Mouse (Mus musculus) common myeloid progenitor, adult 5-6 weeks (primary cell): ENCODE measurements around the gene Clstn2. TPM values are rescaled to one million over a fixed set of nuclear protein-coding genes. Genes with fewer than 3 reads are reported as not detected.

Experiments
- ATAC-seq: replicated peaks from 2 replicates; pipeline ENCODE4 v1.8.0; 2016; ENCODE audit warnings: low read depth, mild to moderate bottlenecking, moderate TSS enrichment, inconsistent platforms; ENCODE audit not compliant: poor library complexity, severe bottlenecking
- total RNA-seq: library from RNA; stranded (forward); fragments of 200-1000, 187-1606 nt; gene quantifications from 2 replicates; pipeline ENCODE4 v1.2.3, GENCODE M21; 2017

The Clstn2 gene
- total RNA-seq, 1 experiment from 2014 or later: not detected

- no peak for ATAC-seq
Measured at GRCm38 (mm10) chr9:97512282-97512850, 520.6 kb downstream of the Clstn2 start.

- no peak for ATAC-seq
Measured at GRCm38 (mm10) chr9:97501416-97501815, 531.6 kb downstream of the Clstn2 start.

- no peak for ATAC-seq
Measured at GRCm38 (mm10) chr9:97495056-97495455, 537.9 kb downstream of the Clstn2 start.

GRCm38 (mm10) chr9:97491626-97492025 is 541.4 kb downstream of the Clstn2 start:
- no peak for ATAC-seq

GRCm38 (mm10) chr9:97490591-97491176 is 542.3 kb downstream of the Clstn2 start:
- no peak for ATAC-seq

GRCm38 (mm10) chr9:97486826-97487225 is 546.2 kb downstream of the Clstn2 start:
- no peak for ATAC-seq

GRCm38 (mm10) chr9:97481187-97481586 is 551.8 kb downstream of the Clstn2 start:
- ATAC-seq: no peak

GRCm38 (mm10) chr9:97476961-97477360 is 556.0 kb downstream of the Clstn2 start:
- no peak for ATAC-seq

GRCm38 (mm10) chr9:97476456-97476855 is 556.5 kb downstream of the Clstn2 start:
- no peak for ATAC-seq

GRCm38 (mm10) chr9:97474896-97475295 is 558.1 kb downstream of the Clstn2 start:
- no peak for ATAC-seq

GRCm38 (mm10) chr9:97471014-97471591 is 561.9 kb downstream of the Clstn2 start:
- no peak for ATAC-seq

- ATAC-seq: no peak
Measured at GRCm38 (mm10) chr9:97460452-97460851, 572.5 kb downstream of the Clstn2 start.

GRCm38 (mm10) chr9:97459745-97460144 is 573.2 kb downstream of the Clstn2 start:
- ATAC-seq: no peak

- ATAC-seq: no peak
Measured at GRCm38 (mm10) chr9:97449316-97450050, 583.5 kb downstream of the Clstn2 start.

GRCm38 (mm10) chr9:97439872-97440636 is 592.9 kb downstream of the Clstn2 start:
- no peak for ATAC-seq

GRCm38 (mm10) chr9:97434666-97435065 is 598.3 kb downstream of the Clstn2 start:
- no peak for ATAC-seq

- no peak for ATAC-seq
Measured at GRCm38 (mm10) chr9:97429885-97430449, 603.0 kb downstream of the Clstn2 start.

GRCm38 (mm10) chr9:97428127-97428526 is 604.9 kb downstream of the Clstn2 start:
- no peak for ATAC-seq

- no peak for ATAC-seq
Measured at GRCm38 (mm10) chr9:97420896-97421295, 612.1 kb downstream of the Clstn2 start.
